Mouse (Mus musculus): ENCODE results near the gene Tssk2. TPM values are rescaled to one million over a fixed set of nuclear protein-coding genes. Genes with fewer than 3 reads are reported as not detected.

The Tssk2 gene
- total RNA-seq, 2 experiments from 2014 or later: not detected

GRCm38 (mm10) chr16:17949421-17949877 lies 51.0 kb downstream of the Tssk2 start:
- no peak for DNase-seq

Other genes with a start within 250 kb of the Tssk2 start
- gene Med15, start 165.7 kb upstream of the Tssk2 start, total RNA-seq (2021): 10 to 100 TPM; 24.5 to 34.9 TPM
- gene Klhl22, start 139.0 kb upstream of the Tssk2 start, total RNA-seq (2021): 10 to 100 TPM; 22.5 to 28.3 TPM
- gene Scarf2, start 101.4 kb upstream of the Tssk2 start, total RNA-seq (2021): 10 to 100 TPM; 17.3 to 25.4 TPM
- gene B830017H08Rik, start 65.5 kb upstream of the Tssk2 start, total RNA-seq (2021): not detected
- gene Car15, start 60.3 kb upstream of the Tssk2 start, total RNA-seq (2021): 1 to 10 TPM; 1.0 to 2.1 TPM
- under 1 TPM; 0.09 to 0.14 TPM for gene Gm20518, start 7.0 kb upstream of the Tssk2 start, total RNA-seq (2021)
- under 1 TPM in 1 of 2 experiments, not detected in 1; 0.14 TPM for gene Tssk1, start 4.4 kb upstream of the Tssk2 start, total RNA-seq (2021)
- 10 to 100 TPM; 36.7 to 40.4 TPM for gene Dgcr2, start 75 bp upstream of the Tssk2 start, total RNA-seq (2021)
- 10 to 100 TPM; 11.0 to 13.8 TPM for gene Ess2, start 12.7 kb downstream of the Tssk2 start, total RNA-seq (2021)
- gene Gsc2, start 16.4 kb downstream of the Tssk2 start, total RNA-seq (2021): not detected
- gene Slc25a1, start 29.6 kb downstream of the Tssk2 start, total RNA-seq (2021): 10 to 100 TPM in 1 of 2 experiments, 1 to 10 TPM in 1; 9.9 to 11.5 TPM
- under 1 TPM in 1 of 2 experiments, not detected in 1; 0.41 TPM for gene Vpreb2, start 81.8 kb downstream of the Tssk2 start, total RNA-seq (2021)
- 10 to 100 TPM; 25.8 to 28.8 TPM for gene Dgcr6, start 154.2 kb downstream of the Tssk2 start, total RNA-seq (2021)
- gene Prodh, start 191.6 kb downstream of the Tssk2 start, total RNA-seq (2021): 1 to 10 TPM; 2.6 to 3.8 TPM
- under 1 TPM; 0.38 to 0.52 TPM for gene Rtn4r, start 229.0 kb downstream of the Tssk2 start, total RNA-seq (2021)

Data from gastrocnemius, postnatal 10 days (tissue).